Mouse (Mus musculus) intestine, embryonic 15.5 days (tissue): ENCODE measurements at regions not wholly inside any gene's neighbourhood (a gene's known extent, or its start where the extent isn't known, plus 50 kb on each side); places are given as distances from the start of the nearest gene placed in this dataset.

Experiments
- ATAC-seq: fragments of 200-750 bp; cut with Nextera tagmentation; 2 replicates; pipeline ENCODE4 v1.8.0; 2017; ENCODE audit warnings: moderate TSS enrichment, moderate library complexity
- H3K27ac ChIP-seq: fragments of 300-500 bp; sonication (generic); 2 replicates; pipeline ENCODE4 v1.5.1; 2015; ENCODE audit warnings: mild to moderate bottlenecking, inconsistent platforms
- H3K27me3 ChIP-seq: fragments of 300-500 bp; sonication (generic); replicated peaks from 2 replicates; pipeline ENCODE4 v1.6.1; 2015; ENCODE audit warnings: inconsistent platforms
- H3K36me3 ChIP-seq: fragments of 300-500 bp; sonication (generic); 2 replicates; pipeline ENCODE4 v1.6.1; 2015; ENCODE audit warnings: inconsistent platforms
- H3K4me1 ChIP-seq: fragments of 300-500 bp; sonication (generic); replicated peaks from 2 replicates; pipeline ENCODE4 v1.6.1; 2015; ENCODE audit warnings: inconsistent platforms
- H3K4me2 ChIP-seq: fragments of 300-500 bp; sonication (generic); replicated peaks from 2 replicates; pipeline ENCODE4 v1.6.1; 2015; ENCODE audit warnings: mild to moderate bottlenecking, inconsistent platforms
- H3K4me3 ChIP-seq: fragments of 300-500 bp; sonication (generic); replicated peaks from 2 replicates; pipeline ENCODE4 v1.5.1; 2015; ENCODE audit warnings: inconsistent platforms
- H3K9ac ChIP-seq: fragments of 300-500 bp; sonication (generic); 2 replicates; pipeline ENCODE4 v1.6.1; 2015; ENCODE audit warnings: inconsistent platforms
- H3K9me3 ChIP-seq: fragments of 300-500 bp; sonication (generic); 2 replicates; pipeline ENCODE4 v1.6.1; 2016; ENCODE audit warnings: inconsistent platforms
- WGBS: fragments of 180-500 bp; shearing (Covaris S2); methylation state at CpG from one replicate; pipeline ENCODE4 v1.1.7; 2015; 5-methylcytosine and 5-hydroxymethylcytosine counted together

GRCm38 (mm10) chr7:71234176-71234769 is 117.0 kb downstream of the Gm10295 start:
- no peaks in the 10 kb centered on the region for H3K27me3 ChIP-seq
- H3K9me3 ChIP-seq: no peaks in the 10 kb centered on the region
- no peak overlapping the region for H3K27ac ChIP-seq
- peaks cover 13% of the 10 kb centered on the region for H3K4me1 ChIP-seq
- 0 out of 2 replicates have a peak, but pooled peaks have one; percentile 52 for ATAC-seq
- peak overlapping the region; percentile 24 for H3K4me2 ChIP-seq
- H3K36me3 ChIP-seq: no peaks in the 10 kb centered on the region
- 27% methylated on average over 5 of the region's 5 CpGs for WGBS
- H3K4me3 ChIP-seq: no peak overlapping the region
- no peak overlapping the region for H3K9ac ChIP-seq

- no peaks in the 10 kb centered on the region for H3K9me3 ChIP-seq
- H3K9ac ChIP-seq: no peak overlapping the region
- ATAC-seq: no peak
- H3K27ac ChIP-seq: no peak overlapping the region
- WGBS: 60% methylated on average over 8 of the region's 8 CpGs
- no peaks in the 10 kb centered on the region for H3K27me3 ChIP-seq
- no peak overlapping the region for H3K4me2 ChIP-seq
- peaks cover 13% of the 10 kb centered on the region for H3K4me1 ChIP-seq
- no peaks in the 10 kb centered on the region for H3K36me3 ChIP-seq
- H3K4me3 ChIP-seq: no peak overlapping the region
Observed at GRCm38 (mm10) chr7:71232821-71233815, 118.2 kb downstream of the Gm10295 start.

DNA sequence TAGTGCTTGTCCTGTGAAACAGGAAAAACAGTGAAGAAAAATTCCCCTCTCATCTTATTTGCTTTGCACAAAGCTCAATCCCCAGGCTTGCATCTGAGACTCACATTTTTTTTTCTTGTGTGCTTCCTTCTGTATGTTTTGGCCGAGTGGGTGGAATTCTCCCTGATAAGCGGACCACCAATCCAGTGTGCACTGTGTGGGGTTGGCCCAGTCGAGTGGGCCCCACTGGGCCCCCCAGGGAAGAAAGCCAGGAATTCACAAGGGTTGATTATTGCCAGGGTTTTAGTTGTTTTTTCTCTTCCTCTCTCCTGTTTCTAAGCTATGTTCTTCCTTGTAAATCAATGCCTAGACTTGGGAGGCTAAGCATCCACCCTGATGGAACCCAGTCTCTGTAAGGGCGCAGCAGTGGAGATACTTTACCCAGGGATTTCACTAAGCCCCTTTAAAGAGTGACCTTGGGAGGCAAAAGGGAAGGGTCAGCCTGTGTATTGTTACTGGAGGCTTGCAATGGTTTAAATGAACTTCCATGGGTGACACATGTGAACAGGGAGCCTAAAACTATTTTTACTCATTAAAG is 120.3 kb downstream of the Gm10295 start:
- H3K9ac ChIP-seq: no peak overlapping the region
- 44% methylated on average over 4 of the region's 4 CpGs for WGBS
- no peaks in the 10 kb centered on the region for H3K36me3 ChIP-seq
- no peaks in the 10 kb centered on the region for H3K27me3 ChIP-seq
- no peak overlapping the region for H3K4me3 ChIP-seq
- no peak; the same call in 1 of the 2 replicates for ATAC-seq
- H3K4me2 ChIP-seq: no peak overlapping the region
- H3K4me1 ChIP-seq: peaks cover 10% of the 10 kb centered on the region
- H3K9me3 ChIP-seq: no peaks in the 10 kb centered on the region
- no peak overlapping the region for H3K27ac ChIP-seq

GRCm38 (mm10) chr7:71229183-71229582 is 122.1 kb downstream of the Gm10295 start:
- Histone ChIP-seq H3K4me3 (no peak overlapping the region), H3K27me3 (no peaks in the 10 kb centered on the region), H3K9ac (no peak overlapping the region), H3K4me2 (no peak overlapping the region), H3K4me1 (peaks cover 9% of the 10 kb centered on the region; the same call in 1 of the 2 replicates), H3K36me3 (no peaks in the 10 kb centered on the region), H3K27ac (no peak overlapping the region), H3K9me3 (no peaks in the 10 kb centered on the region)
- 59% methylated on average over 3 of the region's 3 CpGs for WGBS
- no peak for ATAC-seq

DNA sequence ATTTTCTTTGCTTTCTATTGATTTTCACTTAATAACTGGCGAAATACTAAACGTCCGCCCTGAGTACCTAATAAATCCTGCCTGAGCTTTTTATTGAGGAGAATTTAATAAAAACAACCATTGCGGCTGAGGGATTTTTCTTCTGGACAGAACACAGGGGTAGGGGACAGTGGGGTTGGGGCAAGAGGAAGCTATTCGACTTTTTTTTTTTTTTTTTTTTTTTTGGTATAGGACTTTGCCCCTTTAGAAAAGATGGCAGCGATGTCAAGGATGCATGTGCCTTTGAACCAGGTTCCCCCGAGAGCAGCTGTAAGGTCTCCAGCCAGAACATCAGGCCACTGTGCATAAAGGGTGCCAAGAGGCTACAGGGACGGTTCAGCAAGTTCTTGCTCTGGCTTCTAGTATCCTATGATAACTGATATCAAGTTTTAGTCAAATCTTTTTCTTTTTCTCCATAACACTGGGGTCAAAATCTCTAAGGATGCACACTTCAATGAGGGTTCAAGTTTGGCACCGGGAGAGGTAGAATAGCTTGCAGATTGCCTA is 126.9 kb downstream of the Gm10295 start:
- no peaks in the 10 kb centered on the region for H3K9me3 ChIP-seq
- no peaks in the 10 kb centered on the region for H3K36me3 ChIP-seq
- H3K4me2 ChIP-seq: peak overlapping the region; percentile 41; the same call in 1 of the 2 replicates
- 46% methylated on average over 9 of the region's 9 CpGs for WGBS
- no peaks in the 10 kb centered on the region for H3K27me3 ChIP-seq
- H3K4me1 ChIP-seq: peaks cover 2% of the 10 kb centered on the region; the same call in 1 of the 2 replicates
- ATAC-seq: no peak
- H3K9ac ChIP-seq: no peak overlapping the region
- 0 out of 2 replicates have a peak overlapping the region, but pooled peaks have one; percentile 3 for H3K4me3 ChIP-seq
- no peak overlapping the region for H3K27ac ChIP-seq

DNA sequence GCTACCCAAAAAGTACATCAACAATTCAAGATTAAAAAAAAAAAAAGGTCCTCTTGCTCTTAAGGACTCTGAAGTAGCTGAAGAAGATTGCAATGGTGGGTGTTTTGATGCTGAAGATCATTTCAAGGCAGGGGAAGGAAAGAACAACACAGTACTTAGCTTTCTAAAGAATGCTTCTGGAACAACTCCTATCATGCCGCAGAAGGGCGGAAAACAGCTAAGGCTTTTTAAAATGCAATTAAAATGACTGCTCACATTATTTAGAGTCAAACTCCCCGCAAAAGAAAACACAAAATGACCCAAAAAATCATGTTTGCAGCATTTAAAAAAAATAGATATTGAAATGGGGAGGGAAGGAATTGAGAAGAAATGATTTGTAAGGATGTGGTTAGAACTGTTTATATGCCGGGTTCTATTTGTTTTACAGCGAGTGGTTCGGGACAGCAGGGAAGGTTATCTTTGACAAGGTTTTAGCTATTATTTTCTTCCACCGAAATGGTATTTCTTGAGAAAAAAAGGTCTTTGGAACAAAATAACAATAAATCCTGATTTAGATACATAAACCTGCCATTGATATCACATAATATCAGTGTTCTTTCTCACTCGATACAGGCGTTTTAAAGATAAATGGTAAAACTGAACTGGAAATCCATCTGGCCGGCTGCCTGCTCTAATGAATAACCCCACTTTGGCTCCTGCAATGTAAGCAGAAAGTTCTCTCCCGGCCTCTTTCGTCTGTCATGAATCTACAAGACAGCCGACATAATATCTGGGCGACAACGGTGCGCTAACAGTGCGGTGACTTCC is 127.6 kb downstream of the Gm10295 start:
- no peak for ATAC-seq
- H3K4me2 ChIP-seq: peak overlapping the region; percentile 41; the same call in 1 of the 2 replicates
- H3K36me3 ChIP-seq: no peaks in the 10 kb centered on the region
- no peaks in the 10 kb centered on the region for H3K9me3 ChIP-seq
- H3K27me3 ChIP-seq: no peaks in the 10 kb centered on the region
- H3K9ac ChIP-seq: no peak overlapping the region
- peaks cover 2% of the 10 kb centered on the region; the same call in 1 of the 2 replicates for H3K4me1 ChIP-seq
- 0 out of 2 replicates have a peak overlapping the region, but pooled peaks have one; percentile 3 for H3K4me3 ChIP-seq
- WGBS: 34% methylated on average over 17 of the region's 17 CpGs
- H3K27ac ChIP-seq: no peak overlapping the region

- H3K36me3 ChIP-seq: no peaks in the 10 kb centered on the region
- no peaks in the 10 kb centered on the region for H3K27me3 ChIP-seq
- no peak for ATAC-seq
- no peak overlapping the region for H3K4me3 ChIP-seq
- no peak overlapping the region for H3K9ac ChIP-seq
- H3K4me1 ChIP-seq: 0 out of 2 replicates have a peak, but pooled peaks cover 2% of the 10 kb centered on the region
- 60% methylated on average over 7 of the region's 7 CpGs for WGBS
- no peak overlapping the region for H3K27ac ChIP-seq
- H3K4me2 ChIP-seq: no peak overlapping the region
- H3K9me3 ChIP-seq: no peaks in the 10 kb centered on the region
Observed at GRCm38 (mm10) chr7:71217344-71217743, 133.9 kb downstream of the Gm10295 start.

GRCm38 (mm10) chr7:71216808-71217207 is 134.5 kb downstream of the Gm10295 start:
- Histone ChIP-seq H3K27me3 (no peaks in the 10 kb centered on the region), H3K4me3 (no peak overlapping the region), H3K4me1 (0 out of 2 replicates have a peak, but pooled peaks cover 2% of the 10 kb centered on the region), H3K9ac (no peak overlapping the region), H3K9me3 (no peaks in the 10 kb centered on the region), H3K36me3 (no peaks in the 10 kb centered on the region), H3K27ac (no peak overlapping the region), H3K4me2 (no peak overlapping the region)
- no peak for ATAC-seq
- 49% methylated on average over 2 of the region's 2 CpGs for WGBS

- Histone ChIP-seq H3K27me3 (no peaks in the 10 kb centered on the region), H3K4me1 (0 out of 2 replicates have a peak, but pooled peaks cover 2% of the 10 kb centered on the region), H3K4me3 (no peak overlapping the region), H3K27ac (peak overlapping the region; percentile 9; the same call in 1 of the 2 replicates), H3K4me2 (peak overlapping the region; percentile 11; the same call in 1 of the 2 replicates), H3K36me3 (no peaks in the 10 kb centered on the region), H3K9me3 (no peaks in the 10 kb centered on the region), H3K9ac (no peak overlapping the region)
- ATAC-seq: no peak
- 46% methylated on average over 13 of the region's 13 CpGs for WGBS
Observed at GRCm38 (mm10) chr7:71214500-71215055, 136.7 kb downstream of the Gm10295 start.

DNA sequence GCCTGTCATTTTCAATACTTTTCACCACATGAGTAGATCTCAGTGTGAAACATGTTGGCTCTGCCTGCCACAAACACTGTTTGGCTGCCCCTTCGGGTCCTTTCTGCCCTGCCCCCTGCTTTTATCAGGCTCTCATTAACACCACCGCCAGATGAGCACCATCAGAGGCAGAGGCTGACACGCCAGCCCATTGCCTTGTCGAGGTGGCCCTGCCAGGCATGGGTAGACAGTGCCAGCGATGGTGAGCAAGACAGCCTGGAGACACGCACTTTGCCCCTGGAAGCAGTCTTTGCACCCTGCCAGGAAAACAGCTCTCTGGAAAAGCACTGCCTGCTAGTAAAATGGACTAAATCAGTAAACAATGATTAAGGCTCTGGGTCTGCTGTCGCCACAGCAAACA is 158.2 kb downstream of the Gm10295 start:
- Histone ChIP-seq H3K36me3 (no peaks in the 10 kb centered on the region), H3K4me2 (0 out of 2 replicates have a peak overlapping the region, but pooled peaks have one; percentile 14), H3K9me3 (no peaks in the 10 kb centered on the region), H3K4me3 (no peak overlapping the region), H3K9ac (no peak overlapping the region), H3K4me1 (0 out of 2 replicates have a peak, but pooled peaks cover 2% of the 10 kb centered on the region), H3K27me3 (no peaks in the 10 kb centered on the region), H3K27ac (no peak overlapping the region)
- 0 out of 2 replicates have a peak, but pooled peaks have one; percentile 45 for ATAC-seq
- 34% methylated on average over 7 of the region's 7 CpGs for WGBS

GRCm38 (mm10) chr7:71190161-71190711 is 161.0 kb downstream of the Gm10295 start:
- Histone ChIP-seq H3K4me1 (0 out of 2 replicates have a peak, but pooled peaks cover 4% of the 10 kb centered on the region), H3K27ac (no peak overlapping the region), H3K4me2 (no peak overlapping the region), H3K9me3 (no peaks in the 10 kb centered on the region), H3K36me3 (no peaks in the 10 kb centered on the region), H3K4me3 (no peak overlapping the region), H3K27me3 (no peaks in the 10 kb centered on the region), H3K9ac (no peak overlapping the region)
- ATAC-seq: no peak
- 82% methylated on average over 12 of the region's 12 CpGs for WGBS
